35 mouse cellular contexts compared by ENCODE assay signal in genomic region chr19:59188981-59189380, GRCm38 (mm10). TPM values are rescaled to one million over a fixed set of nuclear protein-coding genes. Genes with fewer than 3 reads are reported as not detected.
DNase-seq lines count a peak whose midpoint lies in the region; ATAC-seq and TF ChIP-seq lines count a peak whose summit lies in the region.
"Had no signal": no experiment of that assay in that cellular context is flagged by ENCODE, and none has a peak within 500 bp of the region (broad histone marks: within the 10 kb centered on the region; RNA-seq: fewer than 3 reads in every experiment).

No protein-coding gene starts in this region.

- H3K36me3 ChIP-seq in midbrain, embryonic 11.5 days (ENCODE audit: control insufficient read depth, insufficient read depth, low read length), result no peaks in the 10 kb centered on the region
- H3K36me3 ChIP-seq in midbrain, embryonic 13.5 days, result no peaks in the 10 kb centered on the region
- no peaks in the 10 kb centered on the region for H3K36me3 ChIP-seq in intestine, embryonic 15.5 days
- no peaks in the 10 kb centered on the region for H3K36me3 ChIP-seq in intestine, postnatal 0 days (ENCODE audit: control insufficient read depth, insufficient read depth)
- no peaks in the 10 kb centered on the region for H3K36me3 ChIP-seq in limb, embryonic 12.5 days
- H3K36me3 ChIP-seq: forebrain, embryonic 10.5 days; hindbrain, embryonic 10.5 days; hindbrain, embryonic 13.5 days had no signal

- no peak overlapping the region for H3K9ac ChIP-seq in midbrain, embryonic 11.5 days (ENCODE audit: low read length)
- no peak overlapping the region for H3K9ac ChIP-seq in midbrain, embryonic 13.5 days (replicated peaks)
- H3K9ac ChIP-seq in intestine, embryonic 15.5 days, result no peak overlapping the region
- H3K9ac ChIP-seq in intestine, postnatal 0 days (ENCODE audit: low read depth, low read length), result no peak overlapping the region
- H3K9ac ChIP-seq in limb, embryonic 12.5 days (replicated peaks), result no peak overlapping the region
- H3K9ac ChIP-seq: forebrain, embryonic 13.5 days; hindbrain, embryonic 13.5 days had no signal

- H3K27me3 ChIP-seq in midbrain, embryonic 11.5 days (ENCODE audit: control insufficient read depth, insufficient read depth, low read length), result peaks cover 69% of the 10 kb centered on the region
- peaks cover 90% of the 10 kb centered on the region for H3K27me3 ChIP-seq in midbrain, embryonic 13.5 days
- H3K27me3 ChIP-seq in intestine, embryonic 15.5 days (replicated peaks), result peaks cover 59% of the 10 kb centered on the region
- peaks cover 73% of the 10 kb centered on the region for H3K27me3 ChIP-seq in intestine, postnatal 0 days (replicated peaks; ENCODE audit: control insufficient read depth, insufficient read depth, low read length)
- peaks cover 82% of the 10 kb centered on the region for H3K27me3 ChIP-seq in limb, embryonic 12.5 days

- no peak for TF ChIP-seq CTCF in intestine, postnatal 0 days (IDR thresholded peaks at IDR 0.05; ENCODE audit: low read depth)

- H3K4me2 ChIP-seq in midbrain, embryonic 11.5 days, result no peak overlapping the region
- H3K4me2 ChIP-seq in midbrain, embryonic 13.5 days (replicated peaks), result no peak overlapping the region
- no peak overlapping the region for H3K4me2 ChIP-seq in intestine, embryonic 15.5 days (replicated peaks)
- no peak overlapping the region for H3K4me2 ChIP-seq in intestine, postnatal 0 days (replicated peaks; ENCODE audit: low read depth)
- H3K4me2 ChIP-seq in limb, embryonic 12.5 days, result no peak overlapping the region
- H3K4me2 ChIP-seq: forebrain, embryonic 13.5 days; heart, embryonic 11.5 days; hindbrain, embryonic 13.5 days had no signal

- 0 out of 2 replicates have a peak, but pooled peaks cover 2% of the 10 kb centered on the region for H3K4me1 ChIP-seq in midbrain, embryonic 11.5 days (ENCODE audit: control insufficient read depth, insufficient read depth, low read length)
- H3K4me1 ChIP-seq in midbrain, embryonic 13.5 days (replicated peaks), result peaks cover 3% of the 10 kb centered on the region; the same call in 1 of the 2 replicates
- peaks cover 3% of the 10 kb centered on the region for H3K4me1 ChIP-seq in intestine, embryonic 15.5 days (replicated peaks)
- H3K4me1 ChIP-seq in intestine, postnatal 0 days (replicated peaks; ENCODE audit: control insufficient read depth, insufficient read depth, low read length), result no peaks in the 10 kb centered on the region
- H3K4me1 ChIP-seq in limb, embryonic 12.5 days (replicated peaks), result peaks cover 5% of the 10 kb centered on the region

- ATAC-seq in midbrain, embryonic 11.5 days (ENCODE audit: low FRiP score), result no peak
- no peak for ATAC-seq in midbrain, embryonic 13.5 days
- ATAC-seq in intestine, embryonic 15.5 days, result peak; percentile 55; the same call in 1 of the 2 replicates
- peak; percentile 41; the same call in 1 of the 2 replicates for ATAC-seq in intestine, postnatal 0 days
- 0 out of 2 replicates have a peak, but pooled peaks have one; percentile 56 for ATAC-seq in limb, embryonic 12.5 days (ENCODE audit: insufficient number of reproducible peaks, insufficient read depth, low FRiP score, low TSS enrichment, low read depth)
- ATAC-seq in CD4-positive, CD25-positive, alpha-beta regulatory T cell, adult 4 months, result no peak
- ATAC-seq: forebrain, embryonic 13.5 days; forebrain, embryonic 16.5 days; hindbrain, embryonic 16.5 days had no signal

- no peak overlapping the region for H3K4me3 ChIP-seq in midbrain, embryonic 11.5 days (ENCODE audit: low read depth, low read length)
- H3K4me3 ChIP-seq in midbrain, embryonic 13.5 days (replicated peaks), result no peak overlapping the region
- no peak overlapping the region for H3K4me3 ChIP-seq in intestine, embryonic 15.5 days (replicated peaks)
- H3K4me3 ChIP-seq in intestine, postnatal 0 days (ENCODE audit: low read depth, low read length), result no peak overlapping the region
- no peak overlapping the region for H3K4me3 ChIP-seq in limb, embryonic 12.5 days (replicated peaks)
- H3K4me3 ChIP-seq: forebrain, embryonic 10.5 days; forebrain, embryonic 13.5 days; hindbrain, embryonic 10.5 days; hindbrain, embryonic 13.5 days had no signal

- H3K27ac ChIP-seq in midbrain, embryonic 11.5 days (ENCODE audit: low read depth, low read length), result no peak overlapping the region
- no peak overlapping the region for H3K27ac ChIP-seq in midbrain, embryonic 13.5 days
- no peak overlapping the region for H3K27ac ChIP-seq in intestine, embryonic 15.5 days
- no peak overlapping the region for H3K27ac ChIP-seq in intestine, postnatal 0 days (ENCODE audit: low read depth, low read length)
- H3K27ac ChIP-seq in limb, embryonic 12.5 days, result no peak overlapping the region
- H3K27ac ChIP-seq: forebrain, embryonic 10.5 days; forebrain, embryonic 13.5 days; hindbrain, embryonic 10.5 days; hindbrain, embryonic 13.5 days had no signal

- no peaks in the 10 kb centered on the region for H3K9me3 ChIP-seq in midbrain, embryonic 11.5 days (ENCODE audit: control insufficient read depth, low read length)
- H3K9me3 ChIP-seq in midbrain, embryonic 13.5 days, result no peaks in the 10 kb centered on the region
- H3K9me3 ChIP-seq in intestine, embryonic 15.5 days, result no peaks in the 10 kb centered on the region
- H3K9me3 ChIP-seq in intestine, postnatal 0 days (ENCODE audit: control insufficient read depth), result no peaks in the 10 kb centered on the region
- no peaks in the 10 kb centered on the region for H3K9me3 ChIP-seq in limb, embryonic 12.5 days
- H3K9me3 ChIP-seq: forebrain, embryonic 10.5 days; forebrain, embryonic 13.5 days; hindbrain, embryonic 10.5 days; hindbrain, embryonic 13.5 days had no signal

- 8% methylated on average over 4 of the region's 4 CpGs for WGBS in midbrain, embryonic 11.5 days
- WGBS in midbrain, embryonic 13.5 days, result 15% methylated on average over 4 of the region's 4 CpGs
- 20% methylated on average over 4 of the region's 4 CpGs for WGBS in intestine, embryonic 15.5 days
- WGBS in intestine, postnatal 0 days, result 8% methylated on average over 4 of the region's 4 CpGs
- 1% methylated on average over 4 of the region's 4 CpGs for WGBS in limb, embryonic 12.5 days

- peak; percentile 86 for DNase-seq in midbrain, embryonic 11.5 days (ENCODE audit: low spot score, missing footprints)
- no peak for DNase-seq in gastrocnemius, adult 18-20 months (ENCODE audit: low spot score)
- DNase-seq: adrenal gland, postnatal 10 days; cerebellum, adult 11 months; cerebellum, adult 2 months; cerebellum, adult 9-11 months; cerebellum, postnatal 25 days; gastrocnemius, postnatal 36 days; heart, postnatal 36 days; kidney, adult 11 months had no signal

RNA-seq across cellular contexts. Expression of gene Vax1, which starts 19.1 kb away (rescaled TPM):
- polyA plus RNA-seq in midbrain, embryonic 11.5 days (2014; fragmentation: Nextera tagmentation; extraction: Ambion mirVana), result 0.18 and 0.65 TPM in 2 replicates
- polyA plus RNA-seq in midbrain, embryonic 13.5 days (2015; fragmentation: Nextera tagmentation; extraction: Ambion mirVana), result 0.32 and 0.40 TPM in 2 replicates
- not detected in 2 replicates for polyA plus RNA-seq in intestine, embryonic 15.5 days (2015; fragmentation: Nextera tagmentation; extraction: Ambion mirVana)
- polyA plus RNA-seq in intestine, postnatal 0 days (2015; fragmentation: Nextera tagmentation; extraction: Ambion mirVana), result not detected in 2 replicates
- not detected in 2 replicates for polyA plus RNA-seq in limb, embryonic 12.5 days (2016; fragmentation: Nextera tagmentation; extraction: Ambion mirVana)
- polyA plus RNA-seq in CD4-positive, CD25-positive, alpha-beta regulatory T cell, adult 4 months (2017; shearing (Covaris generic)), result not detected
- total RNA-seq in gastrocnemius, adult 18-20 months (2021), result not detected
- total RNA-seq: adrenal gland, adult 18-20 months; adrenal gland, postnatal 10 days; adrenal gland, postnatal 4 days; common myeloid progenitor, adult 5-6 weeks; ES-E14; gastrocnemius, adult 8-10 months; gastrocnemius, postnatal 36 days; granulocyte monocyte progenitor cell, adult 5-6 weeks; heart, adult 8-10 months; heart, postnatal 36 days had no signal
- polyA plus RNA-seq: C2C12; embryonic facial prominence, embryonic 14.5 days; heart, embryonic 11.5 days; heart, embryonic 14.5 days; heart, postnatal 0 days; hindbrain, embryonic 13.5 days; hindbrain, embryonic 16.5 days had no signal

RNA-seq across cellular contexts. Expression of gene Kcnk18, which starts 30.0 kb away (rescaled TPM):
- not detected in 2 replicates for polyA plus RNA-seq in midbrain, embryonic 11.5 days (2014; fragmentation: Nextera tagmentation; extraction: Ambion mirVana)
- polyA plus RNA-seq in midbrain, embryonic 13.5 days (2015; fragmentation: Nextera tagmentation; extraction: Ambion mirVana), result not detected in 2 replicates
- polyA plus RNA-seq in intestine, embryonic 15.5 days (2015; fragmentation: Nextera tagmentation; extraction: Ambion mirVana), result not detected in 2 replicates
- polyA plus RNA-seq in intestine, postnatal 0 days (2015; fragmentation: Nextera tagmentation; extraction: Ambion mirVana), result not detected in 2 replicates
- polyA plus RNA-seq in limb, embryonic 12.5 days (2016; fragmentation: Nextera tagmentation; extraction: Ambion mirVana), result not detected in 2 replicates
- polyA plus RNA-seq in CD4-positive, CD25-positive, alpha-beta regulatory T cell, adult 4 months (2017; shearing (Covaris generic)), result not detected
- not detected for total RNA-seq in gastrocnemius, adult 18-20 months (2021)
- total RNA-seq: adrenal gland, adult 18-20 months; adrenal gland, postnatal 10 days; adrenal gland, postnatal 4 days; common myeloid progenitor, adult 5-6 weeks; gastrocnemius, adult 8-10 months; gastrocnemius, postnatal 36 days; granulocyte monocyte progenitor cell, adult 5-6 weeks; heart, adult 8-10 months; heart, postnatal 36 days had no signal
- polyA plus RNA-seq: C2C12; cerebellum, adult 2 months; embryonic facial prominence, embryonic 11.5 days; forebrain, embryonic 10.5 days; forebrain, embryonic 13.5 days; forebrain, embryonic 16.5 days; frontal cortex, adult 2 months; heart, embryonic 11.5 days; heart, embryonic 14.5 days; heart, postnatal 0 days; hindbrain, embryonic 10.5 days; hindbrain, embryonic 13.5 days had no signal

Comparison
In these comparisons a context has a peak if more than half of its experiments do, and no peak if none do; other contexts are left out.
1. ATAC-seq: peak in intestine, embryonic 15.5 days (single experiment), intestine, postnatal 0 days (single experiment) and limb, embryonic 12.5 days (single experiment); none in midbrain, embryonic 11.5 days (single experiment), midbrain, embryonic 13.5 days (single experiment) and CD4-positive, CD25-positive, alpha-beta regulatory T cell, adult 4 months (single experiment).